Mouse (Mus musculus): ENCODE data around the gene Taok1.
A peak's percentile ranks its signal among the peaks of the same experiment; 100 is the strongest.

Gene Taok1

GRCm38 (mm10) chr11:77492311-77492871 lies 115.2 kb downstream of the Taok1 start:
- peak; percentile 57 for DNase-seq (ENCODE audit: low read depth, low spot score)

DNA sequence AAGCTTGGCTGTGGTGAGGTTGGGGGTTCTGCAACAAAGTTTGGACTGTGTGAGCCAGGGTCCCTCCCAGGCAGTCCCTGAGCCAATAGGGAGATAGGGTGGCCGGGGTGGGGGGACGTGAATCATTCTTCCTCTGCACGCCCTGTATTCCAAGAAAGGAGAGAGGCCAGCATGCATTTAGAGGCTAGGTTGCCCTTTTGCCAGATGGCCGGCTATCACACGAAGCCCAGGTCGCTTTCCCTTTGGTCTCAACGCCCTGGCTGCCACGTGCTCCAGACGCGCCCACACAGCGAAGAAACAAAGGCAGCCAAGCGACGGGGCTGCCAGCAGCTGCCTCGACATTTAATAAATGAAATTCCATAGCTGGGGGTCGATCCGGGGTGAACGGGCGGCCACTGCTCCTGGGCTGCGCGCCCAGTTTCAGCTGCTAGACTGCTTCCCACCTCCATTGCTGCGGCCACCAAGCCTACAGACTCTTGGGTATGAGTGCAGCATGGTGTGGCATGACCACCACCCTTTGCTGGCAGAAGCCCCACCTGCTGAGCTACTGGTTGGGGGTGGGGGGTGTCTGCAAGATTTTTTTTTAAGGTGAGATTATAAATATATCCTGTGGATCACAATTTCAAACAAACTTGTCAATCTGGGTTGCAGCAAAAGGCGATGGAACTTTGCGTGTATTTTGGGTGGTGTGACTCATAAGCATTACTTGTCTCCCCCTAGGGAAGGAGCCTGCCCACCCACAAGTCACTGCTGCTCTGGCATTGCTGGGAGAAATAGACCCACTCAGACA lies 115.9 kb downstream of the Taok1 start:
- peak; percentile 38 for DNase-seq (ENCODE audit: low read depth, low spot score)

DNA sequence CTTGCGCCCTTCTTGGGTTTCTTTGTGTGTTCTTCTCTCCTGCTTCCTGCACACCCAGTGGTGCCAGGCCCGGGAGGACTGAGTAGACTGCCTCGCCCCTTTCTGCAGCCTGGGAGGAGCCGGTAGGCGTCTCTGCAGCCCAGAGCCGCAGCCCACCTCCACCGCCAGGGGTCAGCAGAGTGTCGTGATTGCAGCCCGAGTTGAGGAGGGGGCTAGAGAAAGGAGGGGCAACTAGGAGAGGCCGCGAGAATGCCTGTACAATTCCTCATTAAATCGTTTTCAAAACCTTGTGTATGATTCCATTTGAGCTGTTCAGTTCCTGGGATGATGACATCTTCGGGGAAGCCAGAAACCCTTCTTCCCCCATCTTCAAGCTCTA lies 116.5 kb downstream of the Taok1 start:
- peak; percentile 93 for DNase-seq (ENCODE audit: low read depth, low spot score)

GRCm38 (mm10) chr11:77490451-77490850 lies 117.2 kb downstream of the Taok1 start:
- no peak for DNase-seq (ENCODE audit: low read depth, low spot score)

DNA sequence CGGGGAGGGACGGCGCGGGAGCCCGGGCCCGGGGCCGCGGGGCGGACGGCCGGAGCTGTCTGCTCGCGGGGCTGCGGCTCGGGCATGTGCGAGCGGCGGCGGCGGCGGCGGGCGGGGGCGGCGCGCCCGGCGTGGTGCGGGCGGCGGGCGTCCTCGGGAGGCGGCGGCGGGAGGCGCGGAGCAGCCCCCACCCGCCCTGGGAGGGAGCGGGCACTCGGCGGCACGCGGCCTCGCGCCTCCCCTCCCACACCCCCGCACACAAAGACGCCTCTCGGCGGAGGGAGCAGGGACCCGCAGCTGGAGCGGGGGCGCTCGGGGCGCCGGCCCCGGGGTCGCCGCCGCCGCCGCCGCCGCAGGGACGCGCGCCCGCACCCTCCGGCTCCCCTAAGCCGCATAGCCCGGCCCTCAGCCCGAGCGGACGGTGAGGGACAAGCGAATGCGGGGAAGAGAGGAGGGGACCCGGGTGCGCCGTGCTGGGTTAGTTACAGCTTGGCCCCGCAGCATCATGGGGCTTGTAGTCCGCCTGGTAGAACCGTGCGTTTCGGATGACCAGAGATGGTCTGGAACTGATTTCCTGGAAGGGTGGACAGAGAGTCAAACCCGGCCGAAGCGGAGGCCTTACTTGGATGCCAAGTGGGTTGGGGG lies 117.9 kb downstream of the Taok1 start, which contains the start of gene Ankrd13b:
Ankrd13b (minus strand) TSS at position 88 of the 645 bp plus-strand sequence.
- peak; percentile 62 for DNase-seq (ENCODE audit: low read depth, low spot score)

DNA sequence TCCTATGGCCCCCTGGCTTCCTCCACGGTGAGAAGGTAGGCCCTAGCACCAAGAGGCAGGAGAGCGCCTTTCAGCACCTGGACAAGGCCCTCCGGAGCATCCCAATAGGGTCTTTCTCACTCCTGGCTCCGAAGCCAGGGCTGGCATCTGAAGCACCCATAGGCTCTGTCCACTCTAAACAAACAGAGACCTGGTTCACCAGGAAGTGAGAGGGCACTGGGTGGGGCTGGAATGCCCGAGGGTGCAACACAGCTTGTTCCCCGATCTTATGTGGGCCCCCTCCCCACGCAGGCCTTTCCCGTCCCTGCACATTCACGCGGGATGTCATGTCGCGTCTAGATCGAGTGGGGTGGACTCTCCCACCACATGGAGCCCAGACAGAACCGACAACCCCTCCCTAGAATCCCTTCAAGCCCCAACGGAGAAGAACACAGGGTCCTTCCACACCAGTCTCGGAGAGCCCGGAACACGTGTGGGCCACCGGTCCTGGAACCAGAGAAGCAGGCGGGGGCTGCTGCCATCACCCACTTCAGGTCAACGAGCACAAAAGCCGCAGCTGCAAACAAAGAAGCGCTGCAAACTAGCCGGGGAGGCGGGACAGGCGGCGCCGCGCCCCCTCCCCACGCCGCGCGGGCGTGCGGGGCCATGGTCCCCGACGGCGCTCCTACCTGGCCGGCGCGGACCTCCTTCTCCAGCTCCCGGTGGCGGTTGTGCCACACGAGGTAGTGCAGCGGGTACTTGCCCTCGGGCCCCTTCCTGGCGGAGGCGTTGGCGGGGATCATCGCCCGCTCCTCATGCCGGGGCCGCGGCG lies 118.6 kb downstream of the Taok1 start:
- DNase-seq (ENCODE audit: low read depth, low spot score), result peak; percentile 48

- no peak for DNase-seq (ENCODE audit: low read depth, low spot score)
Observed at GRCm38 (mm10) chr11:77486798-77487197, 120.8 kb downstream of the Taok1 start.

GRCm38 (mm10) chr11:77485229-77485628 lies 122.4 kb downstream of the Taok1 start:
- DNase-seq (ENCODE audit: low read depth, low spot score), result no peak

DNA sequence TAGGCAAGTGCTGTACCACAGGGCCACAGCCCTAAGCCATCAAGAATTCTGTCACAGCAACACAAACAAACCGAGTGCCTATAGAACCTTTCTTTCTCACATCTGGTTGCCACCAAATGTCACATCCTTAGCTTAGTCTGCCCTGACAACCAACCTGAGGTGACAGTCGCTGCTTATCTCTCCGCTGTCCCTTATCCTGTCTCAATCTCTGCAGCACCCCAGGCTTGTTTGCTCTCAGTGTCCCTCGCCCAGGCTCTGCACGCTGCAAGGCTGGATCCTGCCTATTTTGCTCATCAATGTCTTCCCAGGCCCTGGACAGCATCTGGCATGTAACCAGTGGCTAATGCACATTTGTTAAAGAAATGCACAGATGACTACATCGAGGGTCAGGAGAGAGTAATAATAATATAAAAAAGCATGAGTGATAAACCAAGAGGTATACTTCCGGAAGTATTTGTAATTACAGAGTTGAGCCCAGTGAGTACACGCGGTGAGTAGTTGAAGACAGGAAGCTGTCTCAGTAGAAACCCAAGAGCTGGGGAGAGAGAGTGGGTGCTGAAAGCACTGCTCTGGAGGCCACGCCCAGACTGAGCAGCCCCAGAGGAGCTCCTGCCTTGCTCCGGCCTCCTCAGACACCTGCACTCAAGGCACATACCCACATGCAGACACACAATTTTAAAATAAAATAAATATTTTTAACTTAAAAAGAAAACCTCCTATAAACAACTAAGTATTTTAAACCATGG lies 123.9 kb downstream of the Taok1 start:
- peak; percentile 85 for DNase-seq (ENCODE audit: low read depth, low spot score)

DNA sequence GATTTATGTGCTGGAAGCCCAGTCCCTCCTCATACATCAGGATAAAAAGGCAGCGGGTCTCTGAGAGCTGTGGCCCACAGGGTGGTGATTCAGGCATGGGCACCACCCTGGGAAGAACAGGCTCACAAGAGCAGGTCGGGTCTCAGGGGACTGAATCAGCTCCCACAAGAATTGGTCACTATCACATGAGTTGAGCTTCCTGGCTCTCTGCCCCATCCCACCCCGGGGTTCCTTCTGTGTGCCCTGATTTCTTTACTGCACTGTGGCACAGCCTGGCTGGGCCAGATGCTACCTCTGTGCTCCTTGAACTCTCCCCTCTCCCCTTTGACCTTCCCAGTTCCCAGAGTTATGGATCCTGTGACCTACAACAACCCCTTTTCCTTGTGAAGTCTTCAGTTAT lies 124.6 kb downstream of the Taok1 start:
- no peak for DNase-seq (ENCODE audit: low read depth, low spot score)

Measured in CD4-positive, CD25-positive, alpha-beta regulatory T cell, adult 2 months (primary cell).